Mouse (Mus musculus) liver, adult 2 months (tissue): ENCODE results near the gene Cct6b.
"Not testable (repeated sequence)": the region's sequence is repeated elsewhere in the genome, so short reads cannot be mapped to it uniquely, and the experiment has no call there.

ENCODE experiments used
- CTCF ChIP-seq: fragments of 200-500 bp; IDR thresholded peaks from 2 replicates; pipeline ENCODE4 v1.5.1; 2011; ENCODE audit warnings: low read depth, low read length, control low read depth
- POLR2A ChIP-seq: fragments of 200-500 bp; IDR thresholded peaks from 2 replicates; pipeline ENCODE4 v1.6.1; 2011; ENCODE audit warnings: low read length, control low read depth; ENCODE audit not compliant: insufficient read depth; ENCODE audit errors: extremely low read depth

DNA sequence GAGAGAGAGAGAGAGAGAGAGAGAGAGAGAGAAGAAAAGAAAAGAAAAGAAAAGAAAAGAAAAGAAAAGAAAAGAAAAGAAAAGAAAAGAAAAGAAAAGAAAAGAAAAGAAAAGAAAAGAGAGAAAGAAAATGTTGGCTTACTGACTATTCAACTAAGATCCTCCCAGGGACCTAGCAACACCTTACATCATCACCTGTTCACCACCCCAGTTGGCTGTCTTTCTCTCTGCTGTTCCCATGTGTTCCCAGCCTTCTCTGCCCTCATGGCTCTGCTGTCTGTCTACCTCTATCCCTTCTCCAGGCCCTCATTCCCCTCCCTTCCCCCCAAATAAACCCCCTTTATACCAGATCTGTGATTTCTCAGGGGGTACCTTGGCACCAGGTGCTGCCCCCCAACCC is 69.2 kb downstream of the Cct6b start:
- TF ChIP-seq POLR2A, CTCF: not testable (repeated sequence)
